Mouse (Mus musculus): Measurements from ENCODE around the gene Map3k1. TPM values are rescaled to one million over a fixed set of nuclear protein-coding genes. Genes with fewer than 3 reads are reported as not detected.
A peak's percentile ranks its signal among the peaks of the same experiment; 100 is the strongest.

Map3k1 gene
- polyA plus RNA-seq, 1 experiment from 2014 or later: 11.1 TPM

- H3K27me3 ChIP-seq: no peaks in the 10 kb centered on the region
- H3K4me2 ChIP-seq: no peak overlapping the region
- no peaks in the 10 kb centered on the region for H3K36me3 ChIP-seq (ENCODE audit: poor library complexity, severe bottlenecking)
- 40% methylated on average over 4 of the region's 4 CpGs for WGBS
- H3K9me3 ChIP-seq (replicated peaks): no peaks in the 10 kb centered on the region
- ATAC-seq: no peak
- peaks cover 59% of the 10 kb centered on the region for H3K4me1 ChIP-seq
- H3K27ac ChIP-seq: no peak overlapping the region
- H3K9ac ChIP-seq: no peak overlapping the region
- H3K4me3 ChIP-seq: no peak overlapping the region
Measured at GRCm38 (mm10) chr13:111800866-111801265, 7.9 kb downstream of the Map3k1 start.

- Histone ChIP-seq H3K4me1 (peaks cover 48% of the 10 kb centered on the region), H3K27me3 (no peaks in the 10 kb centered on the region), H3K27ac (no peak overlapping the region), H3K4me3 (no peak overlapping the region), H3K4me2 (no peak overlapping the region), H3K36me3 (ENCODE audit: poor library complexity, severe bottlenecking) (no peaks in the 10 kb centered on the region), H3K9ac (no peak overlapping the region), H3K9me3 (replicated peaks) (no peaks in the 10 kb centered on the region)
- ATAC-seq: 0 out of 2 replicates have a peak, but pooled peaks have one; percentile 3
- WGBS: 71% methylated on average over 12 of the region's 12 CpGs
Measured at GRCm38 (mm10) chr13:111798044-111798443, 10.7 kb downstream of the Map3k1 start.

- no peaks in the 10 kb centered on the region for H3K27me3 ChIP-seq
- H3K9ac ChIP-seq: no peak overlapping the region
- no peak overlapping the region for H3K4me2 ChIP-seq
- no peaks in the 10 kb centered on the region for H3K36me3 ChIP-seq (ENCODE audit: poor library complexity, severe bottlenecking)
- no peak overlapping the region for H3K27ac ChIP-seq
- WGBS: 14% methylated on average over 8 of the region's 8 CpGs
- peak; percentile 81 for ATAC-seq
- H3K9me3 ChIP-seq (replicated peaks): no peaks in the 10 kb centered on the region
- H3K4me3 ChIP-seq: no peak overlapping the region
- H3K4me1 ChIP-seq: peaks cover 59% of the 10 kb centered on the region
Measured at GRCm38 (mm10) chr13:111797021-111797420, 11.8 kb downstream of the Map3k1 start.

GRCm38 (mm10) chr13:111796191-111796920 is 12.4 kb downstream of the Map3k1 start:
- H3K9ac ChIP-seq: 0 out of 2 replicates have a peak overlapping the region, but pooled peaks have one; percentile 3
- H3K4me1 ChIP-seq: peaks cover 64% of the 10 kb centered on the region
- H3K4me3 ChIP-seq: no peak overlapping the region
- no peak overlapping the region for H3K4me2 ChIP-seq
- H3K27me3 ChIP-seq: no peaks in the 10 kb centered on the region
- 66% methylated on average over 11 of the region's 11 CpGs for WGBS
- no peaks in the 10 kb centered on the region for H3K9me3 ChIP-seq (replicated peaks)
- ATAC-seq: peak; percentile 23; the same call in 1 of the 2 replicates
- no peak overlapping the region for H3K27ac ChIP-seq
- no peaks in the 10 kb centered on the region for H3K36me3 ChIP-seq (ENCODE audit: poor library complexity, severe bottlenecking)

GRCm38 (mm10) chr13:111792975-111793287 is 15.9 kb downstream of the Map3k1 start:
- H3K27me3 ChIP-seq: no peaks in the 10 kb centered on the region
- peaks cover 65% of the 10 kb centered on the region for H3K4me1 ChIP-seq
- no peak overlapping the region for H3K4me3 ChIP-seq
- WGBS: 92% methylated on average over 14 of the region's 14 CpGs
- no peak overlapping the region for H3K27ac ChIP-seq
- no peaks in the 10 kb centered on the region for H3K9me3 ChIP-seq (replicated peaks)
- ATAC-seq: no peak
- H3K4me2 ChIP-seq: no peak overlapping the region
- no peak overlapping the region for H3K9ac ChIP-seq
- H3K36me3 ChIP-seq (ENCODE audit: poor library complexity, severe bottlenecking): no peaks in the 10 kb centered on the region

GRCm38 (mm10) chr13:111792130-111792974 is 16.4 kb downstream of the Map3k1 start:
- Histone ChIP-seq H3K36me3 (ENCODE audit: poor library complexity, severe bottlenecking) (no peaks in the 10 kb centered on the region), H3K4me1 (peaks cover 59% of the 10 kb centered on the region), H3K4me2 (no peak overlapping the region), H3K9ac (no peak overlapping the region), H3K9me3 (replicated peaks) (no peaks in the 10 kb centered on the region), H3K4me3 (no peak overlapping the region), H3K27me3 (no peaks in the 10 kb centered on the region), H3K27ac (no peak overlapping the region)
- WGBS: 66% methylated on average over 16 of the region's 16 CpGs
- ATAC-seq: no peak

- ATAC-seq: no peak
- H3K27me3 ChIP-seq: no peaks in the 10 kb centered on the region
- H3K4me3 ChIP-seq: no peak overlapping the region
- peaks cover 51% of the 10 kb centered on the region for H3K4me1 ChIP-seq
- H3K9me3 ChIP-seq (replicated peaks): no peaks in the 10 kb centered on the region
- H3K9ac ChIP-seq: no peak overlapping the region
- no peak overlapping the region for H3K4me2 ChIP-seq
- no peak overlapping the region for H3K27ac ChIP-seq
- WGBS: 82% methylated on average over 11 of the region's 11 CpGs
- H3K36me3 ChIP-seq (ENCODE audit: poor library complexity, severe bottlenecking): no peaks in the 10 kb centered on the region
Measured at GRCm38 (mm10) chr13:111791596-111791995, 17.2 kb downstream of the Map3k1 start.

- no peak overlapping the region for H3K4me2 ChIP-seq
- ATAC-seq: no peak
- H3K4me3 ChIP-seq: no peak overlapping the region
- H3K4me1 ChIP-seq: peaks cover 40% of the 10 kb centered on the region
- 49% methylated on average over 9 of the region's 9 CpGs for WGBS
- no peak overlapping the region for H3K27ac ChIP-seq
- H3K9ac ChIP-seq: no peak overlapping the region
- no peaks in the 10 kb centered on the region for H3K27me3 ChIP-seq
- H3K36me3 ChIP-seq (ENCODE audit: poor library complexity, severe bottlenecking): no peaks in the 10 kb centered on the region
- H3K9me3 ChIP-seq (replicated peaks): no peaks in the 10 kb centered on the region
Measured at GRCm38 (mm10) chr13:111789420-111790065, 19.2 kb downstream of the Map3k1 start.

- 66% methylated on average over 9 of the region's 9 CpGs for WGBS
- H3K4me1 ChIP-seq: peaks cover 40% of the 10 kb centered on the region
- H3K36me3 ChIP-seq (ENCODE audit: poor library complexity, severe bottlenecking): no peaks in the 10 kb centered on the region
- H3K27me3 ChIP-seq: no peaks in the 10 kb centered on the region
- H3K9me3 ChIP-seq (replicated peaks): no peaks in the 10 kb centered on the region
- no peak overlapping the region for H3K9ac ChIP-seq
- no peak overlapping the region for H3K27ac ChIP-seq
- 0 out of 2 replicates have a peak, but pooled peaks have one; percentile 12 for ATAC-seq
- no peak overlapping the region for H3K4me2 ChIP-seq
- no peak overlapping the region for H3K4me3 ChIP-seq
Measured at GRCm38 (mm10) chr13:111788882-111789281, 19.9 kb downstream of the Map3k1 start.

GRCm38 (mm10) chr13:111787857-111788619 is 20.8 kb downstream of the Map3k1 start:
- Histone ChIP-seq H3K4me2 (no peak overlapping the region), H3K36me3 (ENCODE audit: poor library complexity, severe bottlenecking) (no peaks in the 10 kb centered on the region), H3K4me3 (no peak overlapping the region), H3K27me3 (no peaks in the 10 kb centered on the region), H3K4me1 (peaks cover 39% of the 10 kb centered on the region), H3K27ac (no peak overlapping the region), H3K9ac (no peak overlapping the region), H3K9me3 (replicated peaks) (no peaks in the 10 kb centered on the region)
- WGBS: 42% methylated on average over 18 of the region's 18 CpGs
- ATAC-seq: peak; percentile 57

- Histone ChIP-seq H3K9ac (no peak overlapping the region), H3K9me3 (replicated peaks) (no peaks in the 10 kb centered on the region), H3K4me1 (peaks cover 25% of the 10 kb centered on the region), H3K4me3 (no peak overlapping the region), H3K27ac (no peak overlapping the region), H3K27me3 (no peaks in the 10 kb centered on the region), H3K4me2 (no peak overlapping the region), H3K36me3 (ENCODE audit: poor library complexity, severe bottlenecking) (no peaks in the 10 kb centered on the region)
- ATAC-seq: no peak
- 92% methylated on average over 7 of the region's 7 CpGs for WGBS
Measured at GRCm38 (mm10) chr13:111786584-111786983, 22.2 kb downstream of the Map3k1 start.

Data from forebrain, embryonic 13.5 days (tissue).